Mouse (Mus musculus) neural tube, embryonic 10.5 days (tissue): ENCODE measurements around the gene Btbd35f2.
"Not testable (repeated sequence)": the region's sequence is repeated elsewhere in the genome, so short reads cannot be mapped to it uniquely, and the experiment has no call there.

Source experiments
- DNase-seq: peaks from one replicate; pipeline ENCODE4 v3.0.0-alpha.2; 2017; ENCODE audit warnings: low spot score; ENCODE audit errors: extremely low spot score

The Btbd35f2 gene

GRCm38 (mm10) chrX:32278094-32278493 is at the start of gene Btbd35f2:
TSS of gene Btbd35f2 (plus strand) at chrX:32278394.
- DNase-seq = not testable (repeated sequence)
